Mouse (Mus musculus): ENCODE data around the gene Slc30a7.

- TF ChIP-seq MAFK (IDR thresholded peaks at IDR 0.05; ENCODE audit: insufficient read depth, low read depth, low read length): no peak
- no peak for TF ChIP-seq ZNF384 (IDR thresholded peaks at IDR 0.05; ENCODE audit: low read depth, low read length)
Measured at GRCm38 (mm10) chr3:115993025-115993424, 14.2 kb downstream of the Slc30a7 start.

Measured in ES-E14 (cell line).